10 mouse cellular contexts compared by ENCODE assay signal in the genomic region with DNA sequence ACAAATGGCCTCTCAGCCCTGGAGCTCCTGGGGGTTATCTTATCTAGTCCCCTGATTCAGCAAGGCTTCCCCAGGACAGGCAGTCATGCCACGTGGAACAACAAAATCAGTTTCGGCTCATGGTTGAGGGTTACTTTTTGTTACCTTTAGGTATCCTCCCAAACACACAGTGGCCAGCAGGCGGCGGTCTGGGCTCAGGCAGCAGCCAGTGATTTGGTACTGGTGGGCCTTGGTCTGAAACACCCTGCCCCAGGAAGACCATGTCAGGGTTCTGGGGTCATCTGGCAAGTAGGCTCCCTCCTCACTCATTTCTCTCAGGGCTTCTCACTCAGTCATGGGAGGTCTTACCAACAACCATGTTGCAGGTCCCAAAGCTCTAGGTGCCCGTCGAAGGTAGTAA. TPM values are rescaled to one million over a fixed set of nuclear protein-coding genes. Genes with fewer than 3 reads are reported as not detected.
DNase-seq lines count a peak whose midpoint lies in the region; ATAC-seq and TF ChIP-seq lines count a peak whose summit lies in the region.
"Had no signal": no experiment of that assay in that cellular context is flagged by ENCODE, and none has a peak within 500 bp of the region (broad histone marks: within the 10 kb centered on the region; RNA-seq: fewer than 3 reads in every experiment).

No protein-coding gene starts in this region.

- peak; percentile 14 for DNase-seq in hindbrain, embryonic 11.5 days (ENCODE audit: low spot score)
- no peak for DNase-seq in hindbrain, embryonic 14.5 days (ENCODE audit: low spot score)
- no peak for DNase-seq in midbrain, postnatal 0 days (ENCODE audit: low spot score)
- DNase-seq in midbrain, embryonic 11.5 days (ENCODE audit: low spot score, missing footprints): no peak
- peak; percentile 10 for DNase-seq in embryo, embryonic 10.5 days (ENCODE audit: low spot score)
- peak; percentile 37 for DNase-seq in retina, embryonic 14.5 days (ENCODE audit: low spot score)
- no peak for DNase-seq in layer of hippocampus, postnatal 14 days (ENCODE audit: low spot score in 2 of 2)
- no peak for DNase-seq in left cerebral cortex, adult 8-10 months (ENCODE audit: low spot score in 2 of 2)
- DNase-seq: cerebellum, adult 9-11 months; kidney, adult 18-20 months had no signal

- TF ChIP-seq CTCF in midbrain, postnatal 0 days (IDR thresholded peaks at IDR 0.05): peak; percentile 56

- no peaks in the 10 kb centered on the region for H3K9me3 ChIP-seq in hindbrain, embryonic 11.5 days (ENCODE audit: control insufficient read depth, low read length)
- H3K9me3 ChIP-seq in hindbrain, embryonic 14.5 days (ENCODE audit: control insufficient read depth, low read length): no peaks in the 10 kb centered on the region
- no peaks in the 10 kb centered on the region for H3K9me3 ChIP-seq in midbrain, postnatal 0 days (ENCODE audit: low read length)
- no peaks in the 10 kb centered on the region for H3K9me3 ChIP-seq in midbrain, embryonic 11.5 days (ENCODE audit: control insufficient read depth, low read length)

- no peak overlapping the region for H3K4me3 ChIP-seq in hindbrain, embryonic 11.5 days (ENCODE audit: low read depth, low read length)
- H3K4me3 ChIP-seq in hindbrain, embryonic 14.5 days (replicated peaks; ENCODE audit: low read length): no peak overlapping the region
- no peak overlapping the region for H3K4me3 ChIP-seq in midbrain, postnatal 0 days (ENCODE audit: low read depth, low read length)
- no peak overlapping the region for H3K4me3 ChIP-seq in midbrain, embryonic 11.5 days (ENCODE audit: low read depth, low read length)

- no peaks in the 10 kb centered on the region for H3K4me1 ChIP-seq in hindbrain, embryonic 11.5 days (replicated peaks; ENCODE audit: control insufficient read depth, insufficient read depth, low read length)
- no peaks in the 10 kb centered on the region for H3K4me1 ChIP-seq in hindbrain, embryonic 14.5 days (replicated peaks; ENCODE audit: control insufficient read depth, insufficient read depth, low read length)
- H3K4me1 ChIP-seq in midbrain, postnatal 0 days (ENCODE audit: insufficient read depth, low read length): no peaks in the 10 kb centered on the region
- no peaks in the 10 kb centered on the region for H3K4me1 ChIP-seq in midbrain, embryonic 11.5 days (ENCODE audit: control insufficient read depth, insufficient read depth, low read length)

- H3K27ac ChIP-seq in hindbrain, embryonic 11.5 days (ENCODE audit: low read depth, low read length): no peak overlapping the region
- no peak overlapping the region for H3K27ac ChIP-seq in hindbrain, embryonic 14.5 days
- no peak overlapping the region for H3K27ac ChIP-seq in midbrain, postnatal 0 days (ENCODE audit: low read depth, low read length)
- no peak overlapping the region for H3K27ac ChIP-seq in midbrain, embryonic 11.5 days (ENCODE audit: low read depth, low read length)

- H3K36me3 ChIP-seq in hindbrain, embryonic 11.5 days (ENCODE audit: control insufficient read depth, insufficient read depth, low read length): no peaks in the 10 kb centered on the region
- 0 out of 2 replicates have a peak, but pooled peaks cover 8% of the 10 kb centered on the region for H3K36me3 ChIP-seq in hindbrain, embryonic 14.5 days (replicated peaks; ENCODE audit: control insufficient read depth, insufficient read depth)
- H3K36me3 ChIP-seq in midbrain, postnatal 0 days (ENCODE audit: insufficient read depth, low read length): no peaks in the 10 kb centered on the region
- H3K36me3 ChIP-seq in midbrain, embryonic 11.5 days (ENCODE audit: control insufficient read depth, insufficient read depth, low read length): no peaks in the 10 kb centered on the region

- H3K27me3 ChIP-seq in hindbrain, embryonic 11.5 days (ENCODE audit: control insufficient read depth, insufficient read depth, low read length): no peaks in the 10 kb centered on the region
- no peaks in the 10 kb centered on the region for H3K27me3 ChIP-seq in hindbrain, embryonic 14.5 days (ENCODE audit: control insufficient read depth, insufficient read depth, low read length)
- H3K27me3 ChIP-seq in midbrain, postnatal 0 days (ENCODE audit: insufficient read depth, low read length): no peaks in the 10 kb centered on the region
- H3K27me3 ChIP-seq in midbrain, embryonic 11.5 days (ENCODE audit: control insufficient read depth, insufficient read depth, low read length): no peaks in the 10 kb centered on the region

- H3K4me2 ChIP-seq in hindbrain, embryonic 11.5 days (replicated peaks; ENCODE audit: low read depth, low read length): no peak overlapping the region
- H3K4me2 ChIP-seq in hindbrain, embryonic 14.5 days (replicated peaks): no peak overlapping the region
- no peak overlapping the region for H3K4me2 ChIP-seq in midbrain, postnatal 0 days (ENCODE audit: low read depth, low read length, poor library complexity, severe bottlenecking)
- H3K4me2 ChIP-seq in midbrain, embryonic 11.5 days: no peak overlapping the region

- ATAC-seq in hindbrain, embryonic 11.5 days (ENCODE audit: low FRiP score): no peak
- no peak for ATAC-seq in hindbrain, embryonic 14.5 days (ENCODE audit: low FRiP score)
- ATAC-seq in midbrain, postnatal 0 days (ENCODE audit: low FRiP score): no peak
- ATAC-seq in midbrain, embryonic 11.5 days (ENCODE audit: low FRiP score): no peak

- WGBS in hindbrain, embryonic 11.5 days: 68% methylated on average over 6 of the region's 6 CpGs
- 73% methylated on average over 6 of the region's 6 CpGs for WGBS in hindbrain, embryonic 14.5 days
- WGBS in midbrain, postnatal 0 days: 76% methylated on average over 6 of the region's 6 CpGs
- 54% methylated on average over 6 of the region's 6 CpGs for WGBS in midbrain, embryonic 11.5 days

- H3K9ac ChIP-seq in hindbrain, embryonic 11.5 days (ENCODE audit: low read depth, low read length): no peak overlapping the region; the same call in 1 of the 2 replicates
- no peak overlapping the region for H3K9ac ChIP-seq in hindbrain, embryonic 14.5 days
- H3K9ac ChIP-seq in midbrain, postnatal 0 days (replicated peaks; ENCODE audit: low read length, poor library complexity, severe bottlenecking): no peak overlapping the region
- H3K9ac ChIP-seq in midbrain, embryonic 11.5 days (ENCODE audit: low read length): no peak overlapping the region

RNA-seq across cellular contexts. Expression of a gene that starts 29.6 kb away (rescaled TPM):
- 63.6 and 66.0 TPM in 2 replicates for polyA plus RNA-seq in hindbrain, embryonic 11.5 days (2014; fragmentation: Nextera tagmentation; extraction: Ambion mirVana)
- 40.7 and 40.9 TPM in 2 replicates for polyA plus RNA-seq in hindbrain, embryonic 14.5 days (2014; fragmentation: Nextera tagmentation; extraction: Ambion mirVana)
- total RNA-seq in midbrain, postnatal 0 days (2014; rRNA removed): 16.3 and 23.5 TPM in 2 replicates
- polyA plus RNA-seq in midbrain, postnatal 0 days (2015; fragmentation: Nextera tagmentation; extraction: Ambion mirVana): 30.7 and 32.7 TPM in 2 replicates
- 61.9 and 65.5 TPM in 2 replicates for polyA plus RNA-seq in midbrain, embryonic 11.5 days (2014; fragmentation: Nextera tagmentation; extraction: Ambion mirVana)
- 10 to 100 TPM; 21.6 to 30.1 TPM for total RNA-seq in layer of hippocampus, postnatal 14 days (2021)
- total RNA-seq in left cerebral cortex, adult 8-10 months (2022): 10 to 100 TPM; 20.9 to 28.0 (median 25.9) TPM

RNA-seq across cellular contexts. Expression of a gene that starts 29.7 kb away (rescaled TPM):
- not detected in 2 replicates for polyA plus RNA-seq in hindbrain, embryonic 11.5 days (2014; fragmentation: Nextera tagmentation; extraction: Ambion mirVana)
- not detected in 2 replicates for polyA plus RNA-seq in hindbrain, embryonic 14.5 days (2014; fragmentation: Nextera tagmentation; extraction: Ambion mirVana)
- not detected in 2 replicates for total RNA-seq in midbrain, postnatal 0 days (2014; rRNA removed)
- polyA plus RNA-seq in midbrain, postnatal 0 days (2015; fragmentation: Nextera tagmentation; extraction: Ambion mirVana): not detected in 2 replicates
- polyA plus RNA-seq in midbrain, embryonic 11.5 days (2014; fragmentation: Nextera tagmentation; extraction: Ambion mirVana): not detected in 2 replicates
- total RNA-seq in layer of hippocampus, postnatal 14 days (2021): 1 to 10 TPM in 1 of 2 experiments, under 1 TPM in 1; 0.28 to 1.9 TPM
- under 1 TPM in 2 of 4 experiments, not detected in 2; 0.24 to 0.32 TPM for total RNA-seq in left cerebral cortex, adult 8-10 months (2022)

RNA-seq across cellular contexts. Expression of a gene that starts 33.1 kb away (rescaled TPM):
- 5.8 and 6.1 TPM in 2 replicates for polyA plus RNA-seq in hindbrain, embryonic 11.5 days (2014; fragmentation: Nextera tagmentation; extraction: Ambion mirVana)
- polyA plus RNA-seq in hindbrain, embryonic 14.5 days (2014; fragmentation: Nextera tagmentation; extraction: Ambion mirVana): 3.3 TPM in 2 replicates
- total RNA-seq in midbrain, postnatal 0 days (2014; rRNA removed): 4.9 and 7.2 TPM in 2 replicates
- polyA plus RNA-seq in midbrain, postnatal 0 days (2015; fragmentation: Nextera tagmentation; extraction: Ambion mirVana): 1.9 and 2.2 TPM in 2 replicates
- 4.9 and 5.5 TPM in 2 replicates for polyA plus RNA-seq in midbrain, embryonic 11.5 days (2014; fragmentation: Nextera tagmentation; extraction: Ambion mirVana)
- total RNA-seq in layer of hippocampus, postnatal 14 days (2021): 1 to 10 TPM; 2.7 to 6.1 TPM
- 1 to 10 TPM; 4.4 to 7.1 (median 5.7) TPM for total RNA-seq in left cerebral cortex, adult 8-10 months (2022)

RNA-seq across cellular contexts. Expression of a gene that starts 51.9 kb away (rescaled TPM):
- 105 and 106 TPM in 2 replicates for polyA plus RNA-seq in hindbrain, embryonic 11.5 days (2014; fragmentation: Nextera tagmentation; extraction: Ambion mirVana)
- 122 and 123 TPM in 2 replicates for polyA plus RNA-seq in hindbrain, embryonic 14.5 days (2014; fragmentation: Nextera tagmentation; extraction: Ambion mirVana)
- total RNA-seq in midbrain, postnatal 0 days (2014; rRNA removed): 83.9 and 109 TPM in 2 replicates
- polyA plus RNA-seq in midbrain, postnatal 0 days (2015; fragmentation: Nextera tagmentation; extraction: Ambion mirVana): 93.1 and 97.8 TPM in 2 replicates
- polyA plus RNA-seq in midbrain, embryonic 11.5 days (2014; fragmentation: Nextera tagmentation; extraction: Ambion mirVana): 102 and 105 TPM in 2 replicates
- total RNA-seq in layer of hippocampus, postnatal 14 days (2021): 10 to 100 TPM; 66.0 to 67.9 TPM
- 10 to 100 TPM; 49.2 to 55.3 (median 52.1) TPM for total RNA-seq in left cerebral cortex, adult 8-10 months (2022)

Comparison
In these comparisons a context has a peak if more than half of its experiments do, and no peak if none do; other contexts are left out.
1. DNase-seq: peak in hindbrain, embryonic 11.5 days (single experiment), embryo, embryonic 10.5 days (single experiment) and retina, embryonic 14.5 days (single experiment); none in hindbrain, embryonic 14.5 days (single experiment), midbrain, postnatal 0 days (single experiment), midbrain, embryonic 11.5 days (single experiment), layer of hippocampus, postnatal 14 days (0 of 2) and left cerebral cortex, adult 8-10 months (0 of 2).